Mouse (Mus musculus) hindbrain, embryonic 16.5 days (tissue): ENCODE results near the gene Hint1. TPM values are rescaled to one million over a fixed set of nuclear protein-coding genes. Genes with fewer than 3 reads are reported as not detected.

ENCODE experiments used
- ATAC-seq: fragments of 200-750 bp; cut with Nextera tagmentation; 2 replicates; pipeline ENCODE4 v1.8.0; 2017; ENCODE audit warnings: moderate TSS enrichment, moderate library complexity
- H3K27ac ChIP-seq: fragments of 300-500 bp; sonication (generic); 2 replicates; pipeline ENCODE4 v1.5.1; 2014; ENCODE audit warnings: low read depth, mild to moderate bottlenecking, control low read depth, low read length, moderate library complexity
- H3K27me3 ChIP-seq: fragments of 300-500 bp; sonication (generic); replicated peaks from 2 replicates; pipeline ENCODE4 v1.6.1; 2014; ENCODE audit warnings: low read length; ENCODE audit not compliant: control insufficient read depth, insufficient read depth
- H3K36me3 ChIP-seq: fragments of 300-500 bp; sonication (generic); 2 replicates; pipeline ENCODE4 v1.6.1; 2014; ENCODE audit warnings: mild to moderate bottlenecking, low read length, moderate library complexity, mixed read lengths; ENCODE audit not compliant: control insufficient read depth, insufficient read depth
- H3K4me1 ChIP-seq: fragments of 300-500 bp; sonication (generic); 2 replicates; pipeline ENCODE4 v1.6.1; 2014; ENCODE audit warnings: low read depth, low read length; ENCODE audit not compliant: control insufficient read depth, insufficient read depth
- H3K4me2 ChIP-seq: fragments of 300-500 bp; sonication (generic); 2 replicates; pipeline ENCODE4 v1.6.1; 2014; ENCODE audit warnings: mild to moderate bottlenecking, low read length, control low read depth, moderate library complexity
- H3K4me3 ChIP-seq: fragments of 300-500 bp; sonication (generic); 2 replicates; pipeline ENCODE4 v1.5.1; 2014; ENCODE audit warnings: mild to moderate bottlenecking, low read length, control low read depth, moderate library complexity
- H3K9ac ChIP-seq: fragments of 300-500 bp; sonication (generic); 2 replicates; pipeline ENCODE4 v1.6.1; 2014; ENCODE audit warnings: low read depth, mild to moderate bottlenecking, control low read depth, low read length, moderate library complexity
- H3K9me3 ChIP-seq: fragments of 300-500 bp; sonication (generic); 2 replicates; pipeline ENCODE4 v1.6.1; 2014; ENCODE audit warnings: mild to moderate bottlenecking, low read length, moderate library complexity; ENCODE audit not compliant: control insufficient read depth
- WGBS: fragments of 180-500 bp; shearing (Covaris S2); extraction: QIAGEN DNeasy Blood & Tissue Kit; methylation state at CpG from one replicate; pipeline ENCODE4 v1.1.7; 2014; 5-methylcytosine and 5-hydroxymethylcytosine counted together
- polyA plus RNA-seq: library from polyadenylated mRNA; unstranded; fragments of >200 nt; fragmentation: Nextera tagmentation; extraction: Ambion mirVana; gene quantifications from 2 replicates; pipeline ENCODE4 v1.2.1, GENCODE M21; 2015

Gene Hint1
- polyA plus RNA-seq, 1 experiment from 2014 or later = 827 TPM

DNA sequence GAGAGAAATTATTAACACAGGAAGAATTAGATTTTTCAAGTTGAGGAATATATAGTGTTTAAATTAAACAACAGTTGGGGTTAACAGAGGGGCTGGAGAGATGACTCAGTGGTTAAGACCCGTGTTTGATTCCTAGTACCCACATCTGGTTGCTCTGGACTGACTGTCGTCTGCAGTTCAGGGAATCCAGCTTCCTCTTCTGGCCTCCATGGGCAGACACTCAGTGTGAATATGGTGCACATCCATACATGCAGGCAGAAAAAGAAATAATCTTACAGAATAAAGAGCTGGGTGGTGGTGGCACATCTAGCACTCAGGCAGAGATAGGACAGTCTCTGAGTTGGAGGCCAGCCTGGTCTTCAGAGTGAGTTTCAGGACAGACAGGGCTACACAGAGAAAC is 2.3 kb downstream of the Hint1 start:
- Histone ChIP-seq H3K27me3 (no peaks in the 10 kb centered on the region), H3K9ac (no peak overlapping the region; the same call in 1 of the 2 replicates), H3K36me3 (peaks cover 15% of the 10 kb centered on the region), H3K4me3 (no peak overlapping the region), H3K4me2 (no peak overlapping the region; the same call in none of the 2 replicates), H3K27ac (no peak overlapping the region), H3K4me1 (peaks cover 23% of the 10 kb centered on the region), H3K9me3 (no peaks in the 10 kb centered on the region)
- WGBS = 80% methylated on average over 2 of the region's 2 CpGs
- no peak for ATAC-seq

DNA sequence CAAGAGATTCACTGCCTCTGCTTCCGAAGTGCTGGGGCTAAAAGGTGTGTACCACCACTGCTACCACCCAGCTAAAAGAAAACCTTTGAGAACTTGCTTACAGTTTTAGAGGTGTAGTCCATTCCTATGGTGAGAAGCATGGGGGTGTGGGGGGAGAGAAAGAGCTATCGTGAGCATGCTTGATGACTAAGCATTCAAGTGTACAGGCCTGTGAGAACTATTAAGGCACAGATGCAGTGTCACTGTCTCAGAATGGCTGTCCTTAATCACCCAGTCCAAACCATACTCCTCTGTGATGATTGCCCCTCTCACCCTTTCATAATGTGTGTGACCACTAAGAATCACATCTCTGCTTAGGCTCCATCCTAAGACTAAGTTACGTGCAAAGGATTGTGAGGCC is 3.1 kb downstream of the Hint1 start:
- 69% methylated on average over 3 of the region's 3 CpGs for WGBS
- no peak overlapping the region for H3K9ac ChIP-seq
- no peak for ATAC-seq
- peaks cover 19% of the 10 kb centered on the region for H3K36me3 ChIP-seq
- no peaks in the 10 kb centered on the region for H3K9me3 ChIP-seq
- H3K4me1 ChIP-seq = peaks cover 23% of the 10 kb centered on the region
- no peaks in the 10 kb centered on the region for H3K27me3 ChIP-seq
- no peak overlapping the region for H3K27ac ChIP-seq
- no peak overlapping the region for H3K4me2 ChIP-seq
- H3K4me3 ChIP-seq = no peak overlapping the region

DNA sequence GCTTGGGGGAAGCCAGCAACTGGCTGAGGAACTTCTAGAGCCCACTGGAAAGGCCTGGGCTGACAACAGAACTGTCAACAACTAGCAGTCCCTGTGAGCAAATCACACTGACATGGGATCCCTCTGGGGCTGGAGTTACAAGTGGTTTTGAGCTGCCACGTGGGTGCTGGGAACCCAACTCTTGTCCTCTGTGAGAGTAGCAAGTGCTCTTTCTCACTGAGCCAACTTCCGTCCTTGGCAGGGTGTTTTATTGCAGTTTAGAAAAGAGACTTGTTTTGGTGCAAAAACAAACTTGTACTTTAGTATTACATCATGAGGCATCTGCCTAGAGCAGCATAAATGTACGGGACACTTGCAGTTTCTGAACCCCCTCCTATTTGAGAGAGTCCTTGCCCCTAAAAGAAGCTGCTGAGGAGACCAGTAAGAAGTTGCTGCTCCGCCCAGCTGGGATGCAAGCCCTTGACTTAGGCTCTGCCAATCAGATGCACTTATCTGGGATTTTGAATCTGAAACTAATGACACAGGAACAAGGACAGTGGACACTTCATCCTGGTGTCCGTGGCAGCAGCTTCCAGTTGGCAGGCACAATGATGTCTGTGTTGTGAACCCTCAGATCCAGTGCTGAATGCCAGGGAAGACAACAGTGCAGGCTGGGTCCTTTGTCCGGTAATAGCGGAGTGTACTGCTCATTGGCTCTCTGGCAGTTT is 5.8 kb downstream of the Hint1 start:
- H3K36me3 ChIP-seq = peaks cover 19% of the 10 kb centered on the region
- H3K9ac ChIP-seq = no peak overlapping the region
- H3K4me1 ChIP-seq = peaks cover 23% of the 10 kb centered on the region
- H3K27me3 ChIP-seq = no peaks in the 10 kb centered on the region
- H3K9me3 ChIP-seq = no peaks in the 10 kb centered on the region
- H3K4me2 ChIP-seq = no peak overlapping the region
- H3K27ac ChIP-seq = no peak overlapping the region
- no peak overlapping the region for H3K4me3 ChIP-seq
- no peak for ATAC-seq
- 71% methylated on average over 7 of the region's 7 CpGs for WGBS

DNA sequence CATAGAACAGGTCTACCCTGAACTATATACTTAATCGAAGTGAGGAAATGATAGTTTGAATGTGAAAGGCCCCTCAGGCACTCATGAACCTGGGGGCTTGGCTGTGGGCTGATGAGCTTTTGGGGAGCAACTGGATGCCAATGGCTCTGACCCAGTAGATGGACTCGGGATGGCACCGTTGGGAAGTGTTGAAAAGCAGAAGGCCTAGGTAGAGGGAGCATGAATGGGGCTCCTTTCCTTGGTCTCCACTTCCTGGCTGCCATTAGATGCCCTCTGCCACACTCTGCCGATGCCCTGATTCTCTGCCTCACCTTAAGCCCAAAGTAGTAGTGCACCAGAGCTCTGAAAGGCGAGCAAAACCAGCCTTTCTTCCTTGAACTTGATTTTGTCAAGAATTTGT is 9.8 kb downstream of the Hint1 start:
- Histone ChIP-seq H3K36me3 (peaks cover 17% of the 10 kb centered on the region), H3K27ac (no peak overlapping the region), H3K9me3 (no peaks in the 10 kb centered on the region), H3K4me1 (no peaks in the 10 kb centered on the region), H3K4me3 (no peak overlapping the region), H3K9ac (no peak overlapping the region), H3K27me3 (no peaks in the 10 kb centered on the region), H3K4me2 (no peak overlapping the region)
- ATAC-seq = no peak
- WGBS = 94% methylated on average over 5 of the region's 5 CpGs

DNA sequence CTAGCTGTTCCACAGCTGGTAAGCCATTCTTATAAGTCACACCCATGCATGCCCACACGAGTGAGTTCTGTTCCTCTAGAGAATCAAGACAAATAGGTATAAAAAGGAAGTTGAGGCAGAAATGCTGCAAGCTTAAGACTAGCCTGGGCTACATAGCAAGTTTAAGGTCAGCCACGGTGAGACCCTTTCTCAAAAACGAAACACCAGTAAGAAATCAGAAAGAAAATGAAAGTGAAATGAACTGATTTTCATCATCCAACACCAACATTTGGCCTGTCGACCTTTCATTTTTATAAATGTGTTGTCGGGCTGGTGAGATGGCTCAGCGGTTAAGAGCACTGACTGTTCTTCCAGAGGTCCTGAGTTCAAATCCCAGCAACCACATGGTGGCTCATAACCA is 12.7 kb downstream of the Hint1 start:
- Histone ChIP-seq H3K4me1 (no peaks in the 10 kb centered on the region), H3K36me3 (peaks cover 3% of the 10 kb centered on the region; the same call in 1 of the 2 replicates), H3K27ac (no peak overlapping the region), H3K4me3 (no peak overlapping the region), H3K4me2 (no peak overlapping the region), H3K9me3 (no peaks in the 10 kb centered on the region), H3K9ac (no peak overlapping the region), H3K27me3 (no peaks in the 10 kb centered on the region)
- 84% methylated on average over 6 of the region's 6 CpGs for WGBS
- ATAC-seq = no peak

DNA sequence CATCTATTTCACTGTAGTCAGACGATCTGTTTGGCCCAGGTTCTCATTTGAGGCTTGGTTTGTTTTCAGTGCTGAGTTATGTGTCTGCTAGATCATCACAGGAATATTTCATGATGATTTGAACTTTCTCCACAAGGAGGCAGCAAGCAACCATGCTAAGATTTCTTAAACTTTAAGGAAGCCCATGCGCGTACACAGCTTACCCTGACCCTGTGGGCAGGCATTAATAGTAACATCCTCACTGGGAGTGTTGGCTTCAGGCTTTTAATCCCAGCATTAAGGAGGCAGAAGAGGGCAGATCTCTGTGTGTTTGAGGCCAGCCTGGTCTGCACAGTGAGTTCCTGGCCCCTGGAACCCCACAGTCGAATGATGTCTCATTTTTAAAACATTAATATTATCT is 13.3 kb downstream of the Hint1 start:
- ATAC-seq = 0 out of 2 replicates have a peak, but pooled peaks have one; percentile 63
- H3K36me3 ChIP-seq = no peaks in the 10 kb centered on the region
- H3K27ac ChIP-seq = no peak overlapping the region
- H3K4me3 ChIP-seq = no peak overlapping the region
- no peaks in the 10 kb centered on the region for H3K9me3 ChIP-seq
- no peak overlapping the region for H3K9ac ChIP-seq
- WGBS = 38% methylated on average over 4 of the region's 4 CpGs
- H3K4me2 ChIP-seq = no peak overlapping the region
- H3K4me1 ChIP-seq = no peaks in the 10 kb centered on the region
- H3K27me3 ChIP-seq = no peaks in the 10 kb centered on the region

DNA sequence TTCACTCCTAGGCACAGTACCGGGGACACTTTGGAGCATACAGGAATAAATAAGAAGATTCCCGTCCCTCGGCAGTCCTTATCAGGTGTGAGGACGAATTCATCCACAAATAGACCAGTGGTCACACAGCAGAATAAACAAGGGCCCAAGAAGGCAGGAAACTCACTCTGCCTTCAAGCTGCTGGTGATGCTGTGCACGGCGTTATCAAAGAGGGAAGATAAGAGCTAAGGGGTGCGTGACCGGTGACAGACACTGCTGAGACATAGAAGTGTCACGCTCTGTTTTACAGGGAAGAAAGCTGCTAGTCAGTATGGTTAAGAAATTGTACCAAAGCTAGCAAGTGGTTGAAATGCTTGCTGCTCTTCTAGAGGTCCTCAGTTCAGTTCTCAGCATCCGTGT is 13.7 kb downstream of the Hint1 start:
- H3K4me2 ChIP-seq = no peak overlapping the region
- no peaks in the 10 kb centered on the region for H3K9me3 ChIP-seq
- H3K27me3 ChIP-seq = no peaks in the 10 kb centered on the region
- H3K4me3 ChIP-seq = no peak overlapping the region
- 84% methylated on average over 10 of the region's 10 CpGs for WGBS
- no peak overlapping the region for H3K9ac ChIP-seq
- no peaks in the 10 kb centered on the region for H3K36me3 ChIP-seq
- ATAC-seq = no peak
- H3K27ac ChIP-seq = no peak overlapping the region
- H3K4me1 ChIP-seq = no peaks in the 10 kb centered on the region

DNA sequence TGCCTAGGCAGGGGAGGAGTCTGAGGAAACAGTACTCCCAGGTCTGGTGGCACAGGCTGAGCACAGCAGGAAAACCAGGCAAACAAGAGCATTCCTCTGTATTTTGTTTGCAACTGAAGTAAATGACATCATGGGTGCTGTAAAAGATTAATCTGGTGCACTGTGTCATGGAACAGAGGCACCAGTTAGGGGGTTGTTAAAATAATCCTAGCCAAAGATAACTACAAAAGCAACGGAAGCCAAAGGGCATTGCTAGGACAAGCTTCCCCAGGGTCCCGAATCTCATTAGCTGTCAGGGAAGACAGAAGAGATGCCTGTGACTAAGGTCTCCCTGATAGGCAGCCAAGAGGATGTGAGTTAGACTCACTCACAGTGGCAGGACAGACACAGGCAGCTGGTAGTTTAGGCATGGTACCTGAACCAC is 14.9 kb downstream of the Hint1 start:
- Histone ChIP-seq H3K27me3 (no peaks in the 10 kb centered on the region), H3K9ac (no peak overlapping the region), H3K4me1 (no peaks in the 10 kb centered on the region), H3K27ac (no peak overlapping the region), H3K36me3 (no peaks in the 10 kb centered on the region), H3K4me2 (no peak overlapping the region), H3K4me3 (no peak overlapping the region), H3K9me3 (no peaks in the 10 kb centered on the region)
- 4% methylated on average over 2 of the region's 2 CpGs for WGBS
- no peak for ATAC-seq

DNA sequence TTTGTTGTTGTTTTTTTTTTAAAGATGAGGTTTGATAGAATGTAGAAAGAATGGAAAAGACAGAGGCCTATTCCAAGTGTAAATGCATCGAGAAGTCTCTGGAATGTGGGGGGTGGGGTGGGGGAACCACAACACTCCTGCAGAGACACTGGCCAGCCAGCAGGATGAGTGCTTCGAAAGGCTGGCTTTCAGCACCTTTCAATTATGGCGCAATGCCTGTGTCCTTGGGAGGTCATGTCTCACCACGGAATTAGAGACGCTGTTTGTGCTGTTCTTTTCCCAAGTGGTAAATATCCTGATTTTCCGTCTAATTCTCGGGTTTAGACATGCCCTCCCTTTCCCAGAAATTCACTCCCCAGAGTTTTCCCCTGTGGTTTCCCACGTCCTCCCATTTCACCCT is 16.5 kb downstream of the Hint1 start:
- no peaks in the 10 kb centered on the region for H3K4me1 ChIP-seq
- no peak overlapping the region for H3K9ac ChIP-seq
- ATAC-seq = no peak
- H3K4me3 ChIP-seq = no peak overlapping the region
- H3K27me3 ChIP-seq = no peaks in the 10 kb centered on the region
- no peak overlapping the region for H3K27ac ChIP-seq
- no peak overlapping the region for H3K4me2 ChIP-seq
- no peaks in the 10 kb centered on the region for H3K9me3 ChIP-seq
- WGBS = 43% methylated on average over 8 of the region's 8 CpGs
- H3K36me3 ChIP-seq = no peaks in the 10 kb centered on the region
